Mouse (Mus musculus) ovary, adult 18-20 months (tissue): ENCODE results near the gene Nol4l.

Experiments
- DNase-seq: peaks from one replicate; pipeline ENCODE4 v3.0.0; 2022; ENCODE audit warnings: low spot score, mixed read lengths

Gene Nol4l

DNA sequence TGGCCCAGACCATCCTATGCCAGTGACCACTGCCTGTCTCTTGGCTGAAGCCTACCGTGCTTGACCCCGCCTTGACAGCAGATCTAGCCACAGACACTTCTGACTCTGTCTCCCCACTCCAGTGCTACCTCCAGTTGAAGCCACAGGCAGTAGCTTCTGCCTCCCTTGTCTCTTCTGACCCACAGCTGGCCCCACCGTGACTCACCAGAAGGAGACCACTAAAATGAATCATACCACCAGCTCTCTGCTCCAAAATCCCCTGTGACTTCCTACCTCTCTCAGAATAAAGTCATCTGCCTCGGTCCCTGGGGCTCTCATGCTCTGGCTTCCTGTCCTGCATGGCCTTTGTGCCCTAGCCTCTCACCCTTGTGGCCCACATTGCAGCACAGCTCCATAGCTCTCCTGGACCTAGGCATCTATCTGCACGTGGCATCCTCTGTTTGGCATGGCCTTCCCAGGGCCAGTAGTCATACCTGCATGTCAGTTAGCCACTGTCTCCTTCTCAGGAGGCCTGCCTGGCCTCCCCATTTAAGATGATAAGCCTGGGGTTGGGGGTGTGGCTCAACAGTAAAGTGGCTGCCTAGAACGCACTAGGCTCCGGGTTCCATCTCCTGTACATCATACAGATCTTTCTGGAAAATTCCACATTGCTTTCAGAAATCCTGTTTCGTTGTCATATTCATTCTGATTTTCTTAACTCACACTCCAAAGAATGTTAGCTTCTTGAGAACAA lies 13.3 kb upstream of the Nol4l start:
- DNase-seq: no peak

GRCm38 (mm10) chr2:153538898-153539297 lies 9.1 kb upstream of the Nol4l start:
- DNase-seq: no peak

DNA sequence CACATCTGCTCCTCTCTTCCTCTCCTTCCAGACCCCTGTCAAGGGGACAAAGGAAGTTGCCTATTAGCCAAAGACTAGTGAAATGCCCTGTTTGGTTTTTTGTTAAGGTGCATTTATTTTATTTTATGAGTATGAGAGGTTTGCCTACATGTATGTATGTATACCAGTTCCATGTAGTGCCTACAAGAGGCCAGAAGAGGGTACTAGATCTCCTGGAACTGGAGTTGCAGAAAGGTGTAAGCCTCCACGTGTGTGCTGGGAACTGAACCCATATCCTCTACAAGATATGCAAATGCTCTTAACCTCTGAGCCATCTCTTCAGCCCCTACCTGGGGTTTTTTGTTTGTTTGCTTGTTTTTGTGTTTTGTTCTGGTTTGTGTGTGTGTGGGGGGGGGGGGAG lies 4.2 kb upstream of the Nol4l start:
- DNase-seq: no peak

DNA sequence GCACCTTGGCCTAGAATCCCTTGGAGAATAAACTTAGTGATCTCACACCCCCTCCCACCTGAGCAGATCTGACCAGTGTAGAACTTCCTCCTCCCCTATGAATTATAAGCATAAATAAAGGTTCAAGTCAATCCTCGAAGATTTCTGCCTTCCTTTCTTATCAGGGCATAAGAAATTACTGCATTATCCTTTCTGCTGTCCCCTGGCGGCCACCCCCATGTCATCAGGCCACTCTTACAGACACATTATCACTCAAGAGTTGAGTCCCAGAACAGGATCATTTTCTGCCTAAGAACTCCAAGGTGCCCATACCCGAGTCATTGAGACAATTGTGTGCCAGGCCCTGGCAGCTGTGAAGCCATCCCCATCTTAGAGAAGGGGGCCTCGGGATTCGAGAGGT lies 1.2 kb upstream of the Nol4l start:
- DNase-seq: no peak

- DNase-seq: no peak
These were observed 398 bp downstream of the Nol4l start for GRCm38 (mm10) chr2:153529365-153529781.

- no peak for DNase-seq
These were observed 1.0 kb downstream of the Nol4l start for GRCm38 (mm10) chr2:153528571-153529364.

DNA sequence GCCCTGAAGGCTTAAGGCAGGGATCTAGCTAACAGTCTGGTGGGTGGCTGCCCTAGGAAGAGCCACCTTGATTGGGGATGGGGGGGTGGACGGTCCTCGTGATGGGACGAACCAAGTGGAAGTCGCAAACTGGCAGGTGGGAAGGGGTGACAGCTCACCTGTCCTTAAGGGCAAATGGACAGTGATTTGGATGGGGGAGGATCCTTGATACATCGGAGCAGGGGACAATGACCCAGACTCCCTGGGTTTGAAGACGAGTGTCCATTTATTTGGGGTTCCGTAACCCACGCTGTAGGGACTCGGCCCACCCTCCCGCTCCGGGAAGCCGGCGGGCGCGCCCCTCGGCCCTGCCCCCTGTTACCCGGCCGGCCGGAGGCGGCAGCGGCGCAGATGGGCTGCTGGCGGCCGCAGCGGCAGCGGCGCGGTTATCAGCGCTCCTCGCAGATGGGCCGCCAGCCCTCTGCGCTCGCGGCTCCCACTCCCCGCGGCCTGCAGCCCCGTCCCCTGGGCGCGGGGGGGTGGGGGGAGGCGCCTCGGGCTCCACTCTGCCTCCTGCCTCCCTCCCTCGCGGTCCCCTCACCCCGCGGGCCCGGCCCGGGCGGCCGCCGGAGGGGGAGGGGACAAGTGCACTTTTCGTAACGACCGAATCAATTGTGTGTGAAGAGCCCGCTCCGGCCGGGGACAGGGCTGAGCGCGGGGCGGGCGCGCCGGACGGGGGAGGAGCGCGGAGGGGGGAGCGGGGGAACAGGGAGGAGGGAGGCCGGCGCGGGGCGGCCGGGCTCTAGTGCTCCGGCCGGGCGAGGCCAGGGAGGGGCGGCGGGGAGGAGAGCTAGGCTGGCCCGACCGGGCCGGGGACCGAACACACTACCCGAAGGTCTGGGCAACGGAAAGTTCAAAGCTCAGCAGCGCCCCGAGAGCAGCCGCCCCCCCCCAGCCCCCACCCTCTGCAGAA lies 1.9 kb downstream of the Nol4l start:
- peak; percentile 38 for DNase-seq

DNA sequence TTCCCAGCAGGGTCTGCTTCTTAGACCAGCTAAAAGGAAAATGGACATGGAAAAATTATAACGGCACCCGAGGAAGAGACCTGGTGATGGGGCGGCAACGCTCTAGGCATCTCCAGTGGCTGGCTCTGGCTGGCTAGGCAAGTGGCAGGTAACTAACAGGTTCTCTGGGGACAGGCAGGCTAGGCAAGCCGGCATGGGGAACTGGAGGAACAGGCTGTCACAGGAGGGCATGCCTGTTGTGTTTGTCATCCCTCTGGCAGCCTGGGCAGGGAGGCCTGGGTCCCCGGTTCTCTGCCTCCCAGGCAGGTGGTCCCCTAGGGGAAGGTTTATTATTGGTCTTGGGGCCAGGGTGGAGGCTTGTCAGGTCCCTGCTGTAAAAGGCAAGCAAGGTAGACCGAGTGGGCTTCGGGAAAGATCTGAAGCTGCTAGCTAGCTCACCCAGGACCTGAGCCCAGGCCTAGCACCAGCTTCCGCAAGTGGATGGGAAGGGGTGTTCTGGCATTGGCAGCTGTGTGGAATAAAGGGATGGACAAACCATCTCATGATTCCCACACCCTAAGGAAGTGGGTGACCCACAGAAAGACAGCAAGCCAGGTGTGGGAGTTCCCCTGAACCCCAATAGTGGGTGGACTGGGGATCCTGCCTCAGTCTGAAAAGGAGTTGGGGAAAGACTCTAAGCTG lies 2.8 kb downstream of the Nol4l start:
- no peak for DNase-seq

DNA sequence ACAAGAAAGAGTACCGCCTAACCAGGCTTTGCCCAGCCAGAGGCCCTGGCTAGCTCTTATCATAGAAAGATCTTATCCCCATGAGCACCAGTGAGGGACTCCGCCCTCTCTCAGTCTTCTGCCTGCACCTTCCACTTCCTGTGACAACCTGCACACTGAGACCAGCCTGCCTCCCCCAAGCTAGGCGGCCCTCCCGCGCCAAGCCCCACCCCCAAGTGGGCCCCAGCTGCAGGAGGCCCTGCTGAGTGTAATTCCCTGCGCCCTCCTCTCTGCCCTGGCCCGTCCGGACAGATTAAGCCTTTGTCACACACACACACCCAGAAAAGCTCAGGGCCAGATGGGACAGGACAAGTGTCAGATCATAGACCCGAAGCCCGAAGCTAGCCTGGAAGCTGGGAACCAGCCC lies 3.9 kb downstream of the Nol4l start:
- no peak for DNase-seq

DNA sequence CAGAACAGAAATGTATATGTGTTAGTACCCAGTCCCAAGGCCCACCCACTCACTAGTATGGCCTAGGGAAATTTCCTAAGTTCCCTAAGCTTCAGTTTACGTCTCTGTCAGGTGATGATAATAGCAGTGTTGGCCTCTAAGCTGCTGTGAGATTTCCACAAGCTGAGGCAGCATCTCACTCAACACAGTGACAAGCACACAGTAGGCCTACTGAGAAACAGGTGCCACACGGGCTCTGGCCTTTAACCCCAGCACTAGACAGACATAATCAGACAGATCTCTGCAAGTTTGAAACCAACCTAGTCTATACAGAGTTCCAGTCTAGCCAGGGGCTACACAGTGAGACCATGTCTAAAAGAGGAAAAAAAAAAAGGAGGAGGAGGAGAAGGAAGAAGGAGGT lies 5.0 kb downstream of the Nol4l start:
- DNase-seq: no peak

DNA sequence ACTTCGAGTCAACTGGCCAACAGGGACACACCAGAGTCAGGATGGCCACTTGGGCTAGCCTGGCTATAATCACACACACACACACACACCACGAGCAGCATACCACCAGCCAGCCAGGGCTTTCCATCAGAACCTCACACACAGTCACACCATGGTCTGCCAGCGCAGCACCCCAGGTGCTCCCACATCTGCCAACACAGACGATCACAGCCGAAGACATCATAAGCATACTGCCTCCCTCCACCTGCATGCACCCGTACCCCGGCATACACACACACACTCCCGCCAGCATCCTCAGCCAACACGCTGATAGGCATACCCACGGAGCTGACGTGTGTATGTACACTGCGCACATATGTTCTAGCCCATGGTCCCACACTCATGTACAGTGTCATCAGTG lies 6.1 kb downstream of the Nol4l start:
- no peak for DNase-seq

GRCm38 (mm10) chr2:153523143-153523542 lies 6.6 kb downstream of the Nol4l start:
- DNase-seq: no peak

- no peak for DNase-seq
These were observed 7.5 kb downstream of the Nol4l start for GRCm38 (mm10) chr2:153522270-153522669.

DNA sequence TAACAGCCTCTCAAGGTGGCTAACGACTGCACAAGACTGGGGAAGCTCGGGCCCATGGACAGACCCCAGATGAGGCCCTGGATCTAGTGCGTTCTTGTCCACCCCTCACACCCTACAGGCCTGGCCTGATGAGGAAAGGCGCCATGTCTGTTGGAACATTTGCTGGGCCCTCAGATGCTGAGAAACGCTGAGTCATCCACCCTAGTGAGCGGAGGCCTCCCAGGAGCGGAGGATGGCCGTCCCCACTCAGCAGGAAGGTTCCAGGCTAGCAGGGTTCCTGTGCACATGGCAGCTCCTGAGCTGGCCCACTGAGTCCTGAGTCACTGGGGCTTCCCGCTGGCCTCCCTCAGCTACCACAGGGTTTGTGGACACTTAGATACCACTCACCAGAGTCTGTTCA lies 9.7 kb downstream of the Nol4l start:
- DNase-seq: no peak

- DNase-seq: no peak
These were observed 12.8 kb downstream of the Nol4l start for GRCm38 (mm10) chr2:153516961-153517360.

DNA sequence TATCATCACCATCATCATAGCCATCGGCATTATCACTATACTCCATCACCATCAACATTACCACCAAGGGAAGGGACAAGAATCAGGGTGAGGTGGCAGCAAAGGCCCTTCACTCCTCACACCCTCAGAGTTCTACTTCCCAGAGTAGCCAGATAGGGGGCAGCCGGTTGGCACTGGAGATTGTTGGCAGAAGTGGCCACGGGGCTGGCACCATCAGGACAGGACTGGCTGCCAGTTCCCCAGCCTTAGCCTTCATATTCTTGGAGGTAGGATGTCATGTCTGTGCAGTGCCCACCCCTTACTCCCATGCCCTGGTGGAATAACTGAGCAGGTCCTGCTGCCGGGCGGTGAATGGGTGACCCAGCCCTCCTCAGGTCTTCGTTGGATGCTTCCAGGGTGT lies 14.2 kb downstream of the Nol4l start:
- DNase-seq: no peak

- DNase-seq: no peak
These were observed 15.0 kb downstream of the Nol4l start for GRCm38 (mm10) chr2:153514497-153515380.

DNA sequence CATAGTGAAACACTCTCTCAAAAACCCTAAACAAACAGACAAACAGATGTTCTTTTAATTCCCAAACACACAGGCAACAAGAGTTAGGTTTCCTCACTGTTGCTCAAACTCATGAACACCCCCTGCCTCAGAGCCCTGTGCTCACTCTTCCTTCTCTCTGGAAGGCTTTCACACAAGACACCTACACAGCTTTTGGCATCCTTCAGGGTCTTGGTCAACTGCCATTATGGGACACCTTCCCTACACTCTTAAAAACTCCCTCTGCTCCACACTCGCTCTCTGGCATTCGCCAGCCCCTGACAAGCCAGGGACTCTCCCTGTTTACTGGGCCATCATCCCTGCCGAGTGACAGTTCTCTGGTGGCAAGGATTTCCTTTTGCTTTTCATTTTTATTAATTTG lies 15.8 kb downstream of the Nol4l start:
- no peak for DNase-seq

DNA sequence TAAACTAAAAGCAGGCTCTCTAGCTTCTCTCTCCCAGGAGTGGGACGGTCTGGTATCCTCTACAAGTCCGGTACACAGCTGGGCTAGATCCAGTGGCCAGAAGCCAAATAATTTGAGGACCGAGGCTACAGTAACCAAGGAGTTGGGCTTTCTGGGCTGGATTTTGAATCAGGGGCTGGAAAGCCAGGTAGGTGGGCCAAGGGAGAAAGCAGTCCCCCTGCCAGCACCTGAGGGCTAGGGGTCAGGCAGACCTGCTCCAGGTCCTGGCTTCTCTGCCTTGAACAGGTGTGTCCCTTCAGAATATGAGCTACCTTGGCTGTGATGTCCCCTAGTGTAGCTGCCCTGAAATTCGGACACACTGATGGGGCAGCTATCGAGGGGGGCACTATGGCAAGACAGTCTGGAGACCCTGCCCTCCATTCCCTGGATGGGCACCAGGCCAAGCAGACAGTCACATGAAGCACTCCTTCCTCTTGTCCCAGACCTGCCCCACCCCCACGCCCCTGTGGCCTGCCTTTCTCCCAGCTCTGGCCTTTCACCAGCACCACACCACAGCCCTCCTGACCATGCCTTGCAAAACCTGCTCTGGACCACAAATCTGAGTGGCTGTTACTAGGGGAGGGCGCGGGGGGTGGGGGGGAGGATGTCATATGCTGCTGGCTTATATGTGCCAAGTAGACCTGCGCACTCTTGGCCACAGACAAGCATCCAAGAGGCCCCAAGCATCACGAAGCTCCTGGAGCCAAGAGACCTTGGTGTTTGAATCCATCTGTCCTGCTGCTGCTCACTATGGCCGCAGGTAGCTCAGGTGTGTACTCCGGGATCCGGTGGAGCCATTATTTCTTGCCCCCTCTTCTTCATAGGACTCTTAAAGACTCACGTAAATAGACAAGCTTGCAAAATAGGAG lies 17.1 kb downstream of the Nol4l start:
- no peak for DNase-seq

GRCm38 (mm10) chr2:153511562-153511961 lies 18.2 kb downstream of the Nol4l start:
- no peak for DNase-seq
